Mouse (Mus musculus): ENCODE measurements at regions not wholly inside any gene's neighbourhood (a gene's known extent, or its start where the extent isn't known, plus 50 kb on each side); places are given as distances from the start of the nearest gene placed in this dataset.

DNA sequence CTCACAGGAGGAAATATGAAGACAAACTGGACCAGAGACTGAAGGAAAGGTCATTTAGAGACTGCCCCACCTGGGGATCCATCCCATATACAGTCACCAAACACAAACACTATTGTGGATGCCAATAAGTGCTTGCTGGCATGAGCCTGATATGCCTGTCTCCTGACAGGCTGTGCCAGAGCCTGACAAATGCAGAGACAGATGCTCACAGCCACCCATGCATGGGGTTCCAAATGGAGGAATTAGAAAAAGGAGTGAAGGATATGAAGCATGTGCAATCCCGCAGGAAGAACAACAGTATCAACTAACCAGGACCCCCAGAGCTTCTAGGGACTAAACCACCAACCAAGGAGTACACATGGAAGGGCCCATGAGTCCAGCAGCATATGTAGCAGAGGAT is 505.9 kb downstream of the Gm6685 start:
- no peak overlapping the region for H3K4me2 ChIP-seq (ENCODE audit: low read depth, low read length)
- no peaks in the 10 kb centered on the region for H3K9me3 ChIP-seq (ENCODE audit: low read length)
- H3K27ac ChIP-seq (ENCODE audit: low read depth), result no peak overlapping the region
- no peak for TF ChIP-seq CTCF (IDR thresholded peaks at IDR 0.05; ENCODE audit: low read depth)
- no peak for TF ChIP-seq EP300 (IDR thresholded peaks at IDR 0.05; ENCODE audit: low read depth)
- H3K27me3 ChIP-seq (ENCODE audit: insufficient read depth, low read length), result no peaks in the 10 kb centered on the region
- no peaks in the 10 kb centered on the region for H3K4me1 ChIP-seq (ENCODE audit: insufficient read depth)
- WGBS (ENCODE audit: insufficient replicate concordance), result 67% methylated on average over 1 of the region's 1 CpGs
- no peak overlapping the region for H3K9ac ChIP-seq (replicated peaks)
- no peaks in the 10 kb centered on the region for H3K36me3 ChIP-seq (replicated peaks; ENCODE audit: insufficient read depth, low read length)
- H3K4me3 ChIP-seq (ENCODE audit: low read depth, low read length), result no peak overlapping the region
- no peak for ATAC-seq
- no peak for DNase-seq

DNA sequence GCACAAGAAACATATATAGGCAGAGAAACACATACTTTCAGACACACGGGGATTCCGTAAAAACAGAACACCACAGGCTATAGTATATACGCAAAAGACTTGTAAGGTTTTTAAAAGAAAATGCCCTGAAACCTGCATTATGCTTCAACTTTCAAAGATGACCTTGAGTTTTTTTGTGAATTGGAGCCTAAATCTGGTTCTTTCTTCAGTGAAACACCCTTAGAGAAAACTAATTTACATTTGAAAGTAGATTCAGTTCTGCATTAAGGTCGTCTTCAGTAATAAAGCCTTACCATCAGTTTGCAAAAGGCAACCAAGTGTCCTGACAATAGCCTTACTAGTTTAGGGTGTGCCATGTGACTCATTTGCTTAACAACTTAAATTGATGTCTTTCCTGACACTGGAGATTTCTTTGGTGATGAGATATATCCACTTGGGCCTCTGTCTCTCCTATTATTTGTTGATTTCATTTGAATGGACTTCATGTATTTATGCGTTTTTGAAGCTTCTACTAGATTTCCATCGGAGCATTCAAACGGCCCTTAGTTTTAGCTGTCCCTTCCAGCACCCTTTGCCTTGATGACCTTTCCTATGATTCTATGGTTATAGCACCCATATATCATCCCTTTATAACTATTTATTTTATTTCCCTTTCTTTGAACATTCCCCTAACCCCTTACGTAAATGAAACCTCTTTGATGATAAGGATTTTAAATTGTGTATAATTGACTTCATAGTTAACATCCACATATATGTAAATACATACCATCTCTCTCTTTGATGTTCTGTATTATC is 539.6 kb downstream of the Gm6685 start:
- DNase-seq, result no peak
- Histone ChIP-seq H3K9me3 (ENCODE audit: low read length) (no peaks in the 10 kb centered on the region; the same call in 1 of the 2 replicates), H3K27me3 (ENCODE audit: insufficient read depth, low read length) (no peaks in the 10 kb centered on the region), H3K4me3 (ENCODE audit: low read depth, low read length) (no peak overlapping the region), H3K27ac (ENCODE audit: low read depth) (no peak overlapping the region), H3K9ac (replicated peaks) (no peak overlapping the region), H3K4me2 (ENCODE audit: low read depth, low read length) (no peak overlapping the region), H3K4me1 (ENCODE audit: insufficient read depth) (no peaks in the 10 kb centered on the region), H3K36me3 (replicated peaks; ENCODE audit: insufficient read depth, low read length) (no peaks in the 10 kb centered on the region)
- ATAC-seq, result no peak
- WGBS (ENCODE audit: insufficient replicate concordance), result 79% methylated on average over 8 of the region's 8 CpGs
- TF ChIP-seq EP300 (IDR thresholded peaks at IDR 0.05; ENCODE audit: low read depth) (no peak), CTCF (IDR thresholded peaks at IDR 0.05; ENCODE audit: low read depth) (no peak)

GRCm38 (mm10) chr11:27753913-27754218 is 585.8 kb downstream of the Gm6685 start:
- Histone ChIP-seq H3K4me2 (ENCODE audit: low read depth, low read length) (no peak overlapping the region), H3K4me1 (ENCODE audit: insufficient read depth) (no peaks in the 10 kb centered on the region), H3K27ac (ENCODE audit: low read depth) (no peak overlapping the region), H3K4me3 (ENCODE audit: low read depth, low read length) (no peak overlapping the region), H3K9me3 (ENCODE audit: low read length) (no peaks in the 10 kb centered on the region), H3K36me3 (replicated peaks; ENCODE audit: insufficient read depth, low read length) (no peaks in the 10 kb centered on the region), H3K9ac (replicated peaks) (no peak overlapping the region), H3K27me3 (ENCODE audit: insufficient read depth, low read length) (no peaks in the 10 kb centered on the region)
- DNase-seq, result no peak
- no peak for ATAC-seq
- WGBS (ENCODE audit: insufficient replicate concordance), result 71% methylated on average over 9 of the region's 9 CpGs
- TF ChIP-seq EP300 (IDR thresholded peaks at IDR 0.05; ENCODE audit: low read depth), result no peak
- TF ChIP-seq CTCF (IDR thresholded peaks at IDR 0.05; ENCODE audit: low read depth), result no peak

DNA sequence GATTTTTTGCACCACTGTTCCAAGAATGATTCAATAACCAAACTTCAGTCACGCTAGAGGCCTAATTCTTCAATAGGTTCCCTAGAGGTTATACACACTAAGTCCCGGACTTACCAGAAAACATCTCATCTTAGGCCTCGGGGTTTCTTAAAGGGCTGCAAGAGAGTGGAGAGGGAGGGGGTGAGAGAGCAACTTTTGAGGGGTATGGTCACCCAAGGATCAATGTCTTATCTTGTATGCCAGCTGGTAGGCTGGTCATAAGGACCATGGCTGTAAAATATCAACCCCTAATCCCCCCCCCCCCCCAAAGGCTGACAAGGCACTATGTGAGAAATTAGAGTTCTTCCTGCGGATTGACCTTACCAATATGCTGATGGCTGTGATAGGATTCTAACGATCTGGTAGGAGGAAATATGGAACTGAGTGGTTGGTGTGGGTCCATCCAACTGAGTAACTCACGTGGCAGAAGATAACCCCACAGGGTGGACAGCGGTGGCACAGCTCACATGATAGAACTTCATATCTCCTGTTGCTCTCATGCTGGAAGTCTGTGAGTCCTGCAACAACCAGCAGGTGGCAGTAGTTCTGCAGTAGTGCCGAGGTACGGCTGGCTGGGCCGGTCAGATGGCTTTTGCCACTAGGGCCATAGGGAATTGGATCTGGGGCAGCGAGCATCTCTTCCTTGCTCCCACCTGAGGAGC is 586.3 kb downstream of the Gm6685 start:
- 0 out of 2 replicates have a peak, but pooled peaks have one; percentile 40 for ATAC-seq
- no peaks in the 10 kb centered on the region for H3K27me3 ChIP-seq (ENCODE audit: insufficient read depth, low read length)

DNA sequence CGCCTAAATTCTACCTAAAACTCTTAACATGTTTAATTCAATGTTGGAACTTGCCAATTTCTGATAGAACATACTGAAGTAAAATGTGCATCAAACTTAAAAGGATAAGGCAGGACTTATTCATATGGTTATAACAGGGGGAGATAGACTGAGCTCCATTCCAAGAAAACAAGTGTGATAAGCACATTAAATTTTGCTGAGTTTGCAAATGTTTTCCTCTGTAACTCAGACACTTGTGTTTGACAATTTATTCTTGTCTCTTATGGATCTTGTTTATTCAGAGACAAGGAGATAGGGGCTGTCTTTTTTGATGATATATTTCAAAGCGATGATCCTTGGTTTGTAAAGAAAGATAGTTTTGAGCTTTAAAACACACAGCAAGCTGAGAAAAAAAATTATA is 613.6 kb downstream of the Gm6685 start:
- Histone ChIP-seq H3K9me3 (ENCODE audit: low read length) (no peaks in the 10 kb centered on the region), H3K9ac (replicated peaks) (no peak overlapping the region), H3K4me2 (ENCODE audit: low read depth, low read length) (no peak overlapping the region), H3K4me1 (ENCODE audit: insufficient read depth) (no peaks in the 10 kb centered on the region), H3K36me3 (replicated peaks; ENCODE audit: insufficient read depth, low read length) (no peaks in the 10 kb centered on the region), H3K4me3 (ENCODE audit: low read depth, low read length) (no peak overlapping the region), H3K27ac (ENCODE audit: low read depth) (no peak overlapping the region), H3K27me3 (ENCODE audit: insufficient read depth, low read length) (no peaks in the 10 kb centered on the region)
- no peak for ATAC-seq
- no peak for DNase-seq
- 84% methylated on average over 2 of the region's 2 CpGs for WGBS (ENCODE audit: insufficient replicate concordance)
- TF ChIP-seq EP300 (IDR thresholded peaks at IDR 0.05; ENCODE audit: low read depth) (no peak), CTCF (IDR thresholded peaks at IDR 0.05; ENCODE audit: low read depth) (no peak)

More for the DNA sequence above, 586.3 kb downstream of the Gm6685 start:
- Histone ChIP-seq H3K9ac (replicated peaks) (no peak overlapping the region), H3K4me1 (ENCODE audit: insufficient read depth) (no peaks in the 10 kb centered on the region), H3K4me2 (ENCODE audit: low read depth, low read length) (no peak overlapping the region), H3K9me3 (ENCODE audit: low read length) (no peaks in the 10 kb centered on the region), H3K36me3 (replicated peaks; ENCODE audit: insufficient read depth, low read length) (no peaks in the 10 kb centered on the region), H3K27ac (ENCODE audit: low read depth) (no peak overlapping the region), H3K4me3 (ENCODE audit: low read depth, low read length) (no peak overlapping the region)
- TF ChIP-seq EP300 (IDR thresholded peaks at IDR 0.05; ENCODE audit: low read depth), result no peak
- peak; percentile 58 for TF ChIP-seq CTCF (IDR thresholded peaks at IDR 0.05; ENCODE audit: low read depth)
- 36% methylated on average over 11 of the region's 11 CpGs for WGBS (ENCODE audit: insufficient replicate concordance)
- peak; percentile 42 for DNase-seq

GRCm38 (mm10) chr11:27721346-27721745 is 618.3 kb downstream of the Gm6685 start:
- no peaks in the 10 kb centered on the region for H3K36me3 ChIP-seq (replicated peaks; ENCODE audit: insufficient read depth, low read length)

More at GRCm38 (mm10) chr11:27721346-27721745, 618.3 kb downstream of the Gm6685 start:
- WGBS (ENCODE audit: insufficient replicate concordance), result 57% methylated on average over 7 of the region's 7 CpGs
- TF ChIP-seq CTCF (IDR thresholded peaks at IDR 0.05; ENCODE audit: low read depth) (no peak), EP300 (IDR thresholded peaks at IDR 0.05; ENCODE audit: low read depth) (no peak)
- no peaks in the 10 kb centered on the region for H3K9me3 ChIP-seq (ENCODE audit: low read length)
- H3K9ac ChIP-seq (replicated peaks), result no peak overlapping the region
- no peaks in the 10 kb centered on the region for H3K27me3 ChIP-seq (ENCODE audit: insufficient read depth, low read length)
- no peak for ATAC-seq
- H3K4me3 ChIP-seq (ENCODE audit: low read depth, low read length), result no peak overlapping the region
- H3K27ac ChIP-seq (ENCODE audit: low read depth), result no peak overlapping the region
- H3K4me2 ChIP-seq (ENCODE audit: low read depth, low read length), result no peak overlapping the region
- no peak for DNase-seq
- no peaks in the 10 kb centered on the region for H3K4me1 ChIP-seq (ENCODE audit: insufficient read depth)

All from liver, postnatal 0 days (tissue).